Mouse (Mus musculus) ES-Bruce4 (cell line): ENCODE results near the gene Rsph3a. TPM values are rescaled to one million over a fixed set of nuclear protein-coding genes. Genes with fewer than 3 reads are reported as not detected.

Experiments
- H3K27ac ChIP-seq: 2 replicates; pipeline ENCODE4 v1.5.1; 2012; ENCODE audit warnings: low read length, inconsistent platforms; ENCODE audit not compliant: insufficient read depth
- H3K27me3 ChIP-seq: 2 replicates; pipeline ENCODE4 v1.6.1; 2012; ENCODE audit warnings: mild to moderate bottlenecking, low read length, inconsistent platforms; ENCODE audit not compliant: control insufficient read depth, poor library complexity, insufficient read depth, severe bottlenecking
- H3K36me3 ChIP-seq: 2 replicates; pipeline ENCODE4 v1.6.1; 2012; ENCODE audit warnings: inconsistent platforms, mild to moderate bottlenecking, low read length, moderate library complexity; ENCODE audit not compliant: control insufficient read depth, poor library complexity, insufficient read depth, severe bottlenecking
- H3K4me1 ChIP-seq: one replicate; pipeline ENCODE4 v1.8.1; 2011; ENCODE audit warnings: low read length; ENCODE audit not compliant: control insufficient read depth, insufficient read depth
- H3K4me3 ChIP-seq: 2 replicates; pipeline ENCODE4 v1.5.1; 2011; ENCODE audit warnings: low read depth, mild to moderate bottlenecking, low read length
- H3K9ac ChIP-seq: 2 replicates; pipeline ENCODE4 v1.6.1; 2012; ENCODE audit warnings: low read depth, mild to moderate bottlenecking, inconsistent platforms; ENCODE audit not compliant: poor library complexity, severe bottlenecking
- H3K9me3 ChIP-seq: replicated peaks from 2 replicates; pipeline ENCODE4 v1.6.1; 2012; ENCODE audit warnings: mild to moderate bottlenecking, low read length, inconsistent platforms; ENCODE audit not compliant: control insufficient read depth, poor library complexity, insufficient read depth, severe bottlenecking
- CTCF ChIP-seq: IDR thresholded peaks from one replicate; pipeline ENCODE4 v1.8.1; 2011; ENCODE audit warnings: low read depth, low read length
- EP300 ChIP-seq: IDR thresholded peaks from 2 replicates; pipeline ENCODE4 v1.6.1; 2011; ENCODE audit warnings: low read depth, low read length; ENCODE audit not compliant: insufficient read depth
- POLR2A ChIP-seq: IDR thresholded peaks from one replicate; pipeline ENCODE4 v1.8.1; 2011; ENCODE audit warnings: low read length; ENCODE audit not compliant: insufficient read depth
- polyA plus RNA-seq: library from polyadenylated mRNA; stranded (reverse); fragments of >200 nt; gene quantifications from 2 replicates; pipeline ENCODE4 v1.2.4, GENCODE M21; 2011; ENCODE audit warnings: low read depth; ENCODE audit not compliant: missing spikeins, insufficient read depth, insufficient read length

Gene Rsph3a
- polyA plus RNA-seq, 1 experiment: 3.9 TPM

DNA sequence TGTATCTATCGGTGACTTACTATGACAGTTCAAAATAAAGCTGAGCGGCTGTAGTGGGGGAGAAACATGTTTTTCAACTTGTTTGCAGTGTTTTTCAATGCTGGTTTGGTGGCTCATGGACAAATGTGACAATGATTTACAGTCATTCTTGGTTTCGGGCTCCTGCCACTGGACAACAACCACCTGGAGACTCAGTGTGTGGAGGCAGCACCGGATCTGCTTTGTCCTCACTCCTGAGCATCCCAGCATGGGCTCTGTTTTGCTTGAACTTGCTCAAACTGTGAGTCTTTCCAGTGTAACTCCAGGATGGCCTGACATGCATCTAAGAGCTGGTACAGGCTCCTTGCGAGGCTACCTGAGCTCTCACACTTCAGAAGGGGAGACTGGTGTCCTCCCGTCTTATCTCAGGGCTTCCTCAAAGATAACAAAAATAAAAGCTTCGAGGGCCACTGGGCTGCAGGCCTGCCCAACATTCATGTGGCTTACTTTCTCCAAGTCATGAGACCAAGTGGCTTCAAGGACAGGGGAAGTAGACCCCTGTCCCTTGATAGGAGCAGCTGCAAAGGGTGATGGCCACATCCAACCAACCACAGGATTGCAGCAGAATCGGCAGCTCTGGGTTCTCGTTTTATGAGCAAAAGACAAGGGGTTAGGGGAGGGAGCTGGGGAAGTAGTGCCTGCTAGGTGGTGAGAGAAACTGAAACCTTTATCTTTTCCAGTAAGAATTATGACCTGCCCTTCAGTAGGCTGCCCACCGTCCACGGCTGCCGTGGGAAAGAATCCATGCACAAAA is 28.4 kb upstream of the Rsph3a start:
- no peak overlapping the region for H3K4me3 ChIP-seq
- H3K9me3 ChIP-seq: no peaks in the 10 kb centered on the region; the same call in 1 of the 2 replicates
- no peaks in the 10 kb centered on the region for H3K4me1 ChIP-seq
- H3K27me3 ChIP-seq: no peaks in the 10 kb centered on the region
- no peak overlapping the region for H3K9ac ChIP-seq
- no peak overlapping the region for H3K27ac ChIP-seq
- TF ChIP-seq POLR2A (no peak), EP300 (no peak), CTCF (no peak)
- no peaks in the 10 kb centered on the region for H3K36me3 ChIP-seq

DNA sequence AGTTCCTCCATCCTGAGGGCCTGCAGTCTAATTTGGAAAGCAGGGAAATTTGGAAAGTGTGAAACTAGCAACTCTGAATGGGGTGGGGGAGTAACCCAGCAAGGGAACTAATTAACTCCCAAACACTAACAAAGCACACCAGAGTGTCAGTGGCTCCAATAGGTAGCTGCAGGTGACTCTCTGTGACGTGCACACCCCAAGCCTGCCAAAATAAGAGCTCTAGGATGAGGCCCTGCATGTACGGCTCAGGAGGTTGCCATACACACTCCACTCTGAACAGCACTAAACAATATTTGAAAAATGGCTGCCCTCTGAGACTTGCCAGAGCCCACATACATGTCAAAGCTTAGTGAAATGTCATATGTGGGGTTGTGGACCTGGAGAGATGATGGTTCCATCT is 27.1 kb upstream of the Rsph3a start:
- no peaks in the 10 kb centered on the region for H3K36me3 ChIP-seq
- H3K27me3 ChIP-seq: no peaks in the 10 kb centered on the region
- H3K27ac ChIP-seq: no peak overlapping the region
- no peaks in the 10 kb centered on the region for H3K4me1 ChIP-seq
- no peak overlapping the region for H3K4me3 ChIP-seq
- no peak for TF ChIP-seq EP300
- H3K9ac ChIP-seq: no peak overlapping the region
- no peaks in the 10 kb centered on the region; the same call in 1 of the 2 replicates for H3K9me3 ChIP-seq

DNA sequence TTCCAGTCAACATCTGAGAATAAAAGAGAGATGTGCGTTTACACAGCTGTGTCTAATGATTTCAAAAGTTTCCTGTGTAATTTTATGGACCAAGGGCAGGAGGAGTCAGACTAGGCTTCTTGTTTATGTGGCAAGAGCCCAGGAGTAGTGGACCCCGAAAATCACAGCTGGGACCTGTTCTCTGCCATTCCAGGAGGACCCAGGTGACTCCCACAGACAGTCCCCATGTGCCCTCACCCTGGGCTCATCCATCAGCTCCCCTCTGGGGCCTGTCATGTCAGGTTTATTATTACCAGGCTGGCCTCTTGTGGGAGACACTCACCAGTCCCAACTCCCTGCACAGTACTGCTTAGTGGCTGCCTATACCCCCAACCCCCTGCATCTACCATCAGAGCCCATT is 26.2 kb upstream of the Rsph3a start:
- no peak overlapping the region for H3K9ac ChIP-seq
- TF ChIP-seq CTCF (no peak), POLR2A (no peak), EP300 (no peak)
- H3K9me3 ChIP-seq: no peaks in the 10 kb centered on the region
- H3K27me3 ChIP-seq: no peaks in the 10 kb centered on the region
- no peak overlapping the region for H3K27ac ChIP-seq
- no peak overlapping the region for H3K4me3 ChIP-seq
- no peaks in the 10 kb centered on the region for H3K4me1 ChIP-seq
- H3K36me3 ChIP-seq: no peaks in the 10 kb centered on the region

GRCm38 (mm10) chr17:7922564-7922963 is 22.9 kb upstream of the Rsph3a start:
- H3K4me1 ChIP-seq: no peaks in the 10 kb centered on the region

DNA sequence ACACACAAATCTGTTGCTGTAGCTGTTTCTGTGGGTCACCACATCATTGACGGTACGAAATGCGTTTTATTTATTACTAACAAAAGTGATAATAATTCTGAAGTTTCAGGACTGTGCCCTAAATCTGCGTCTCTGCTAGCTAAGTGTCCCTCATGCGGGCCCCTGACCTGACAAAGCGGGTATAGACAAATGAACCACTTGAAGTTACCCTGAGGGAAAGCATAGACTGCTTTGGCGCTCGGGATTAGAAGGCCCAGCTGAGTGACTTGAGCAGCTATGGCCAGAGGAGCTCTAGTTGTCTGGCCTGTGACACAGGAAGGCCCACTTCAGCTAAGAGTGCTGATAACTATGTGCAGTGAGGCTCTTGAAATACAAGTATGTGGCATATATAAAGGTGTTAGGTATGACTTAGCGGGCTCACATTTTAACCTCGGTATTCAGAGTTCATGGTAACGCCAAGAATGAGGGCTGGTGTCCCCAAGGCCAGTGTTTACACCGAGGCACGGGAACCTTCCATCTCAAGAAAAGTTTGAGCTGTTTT is 21.2 kb upstream of the Rsph3a start:
- Histone ChIP-seq H3K4me1 (no peaks in the 10 kb centered on the region), H3K27ac (no peak overlapping the region), H3K27me3 (no peaks in the 10 kb centered on the region), H3K9ac (no peak overlapping the region), H3K4me3 (no peak overlapping the region), H3K9me3 (no peaks in the 10 kb centered on the region), H3K36me3 (no peaks in the 10 kb centered on the region)
- TF ChIP-seq POLR2A: no peak
- no peak for TF ChIP-seq CTCF
- TF ChIP-seq EP300: no peak

More at GRCm38 (mm10) chr17:7922564-7922963, 22.9 kb upstream of the Rsph3a start:
- Histone ChIP-seq H3K9ac (no peak overlapping the region), H3K4me3 (no peak overlapping the region), H3K9me3 (no peaks in the 10 kb centered on the region), H3K36me3 (no peaks in the 10 kb centered on the region), H3K27me3 (no peaks in the 10 kb centered on the region), H3K27ac (no peak overlapping the region)
- TF ChIP-seq CTCF: no peak
- no peak for TF ChIP-seq EP300
- no peak for TF ChIP-seq POLR2A

GRCm38 (mm10) chr17:7925413-7926160 is 19.8 kb upstream of the Rsph3a start, which contains the start of gene Tagap:
TSS of gene Tagap (plus strand) at chr17:7926000.
- no peak for TF ChIP-seq EP300
- TF ChIP-seq POLR2A: no peak
- TF ChIP-seq CTCF: no peak
- no peak within 1 kb of the TSS for H3K4me3 ChIP-seq

More at GRCm38 (mm10) chr17:7925413-7926160, 19.8 kb upstream of the Rsph3a start, which contains the start of gene Tagap:
- Histone ChIP-seq H3K27ac (no peak within 1 kb of the TSS), H3K27me3 (no peaks in the 10 kb centered on the region), H3K36me3 (no peaks in the 10 kb centered on the region), H3K9me3 (no peaks in the 10 kb centered on the region), H3K9ac (no peak within 1 kb of the TSS), H3K4me1 (no peaks in the 10 kb centered on the region)
